Mouse (Mus musculus): ENCODE data around the gene Slc30a10. TPM values are rescaled to one million over a fixed set of nuclear protein-coding genes. Genes with fewer than 3 reads are reported as not detected.

The Slc30a10 gene
- total RNA-seq, 4 experiments from 2014 or later = 8.1 to 9.0 (median 8.5) TPM

GRCm38 (mm10) chr1:185516041-185516440 is 61.4 kb downstream of the Slc30a10 start:
- no peak for DNase-seq (ENCODE audit: low spot score in 2 of 2)

GRCm38 (mm10) chr1:185517566-185517965 is 62.9 kb downstream of the Slc30a10 start:
- DNase-seq (ENCODE audit: low spot score in 2 of 2) = no peak

Other genes with a start within 250 kb of the Slc30a10 start
- gene Iars2, start 125.5 kb upstream of the Slc30a10 start, total RNA-seq (2022) = 10 to 100 TPM; 34.0 to 36.4 (median 35.2) TPM
- gene Bpnt1, start 122.7 kb upstream of the Slc30a10 start, total RNA-seq (2022) = 10 to 100 TPM; 66.3 to 80.0 (median 67.5) TPM
- 10 to 100 TPM; 61.0 to 75.5 (median 69.9) TPM for gene Eprs, start 91.8 kb upstream of the Slc30a10 start, total RNA-seq (2022)